ENCODE assay signal across 10 mouse cellular contexts in genomic region chr1:157446325-157446724, GRCm38 (mm10). TPM values are rescaled to one million over a fixed set of nuclear protein-coding genes. Genes with fewer than 3 reads are reported as not detected.
DNase-seq lines count a peak whose midpoint lies in the region; ATAC-seq and TF ChIP-seq lines count a peak whose summit lies in the region.
"Had no signal": no experiment of that assay in that cellular context is flagged by ENCODE, and none has a peak within 500 bp of the region (broad histone marks: within the 10 kb centered on the region; RNA-seq: fewer than 3 reads in every experiment).

No protein-coding gene starts in this region.

- H3K27ac ChIP-seq in thymus, adult 2 months (ENCODE audit: control insufficient read depth, insufficient read depth, low read length): no peak overlapping the region
- H3K27ac ChIP-seq in lung, embryonic 14.5 days (ENCODE audit: low read depth): no peak overlapping the region
- H3K27ac ChIP-seq: embryonic facial prominence, embryonic 15.5 days; liver, embryonic 15.5 days had no signal

- TF ChIP-seq POLR2A in thymus, adult 2 months (IDR thresholded peaks at IDR 0.05; ENCODE audit: control insufficient read depth, extremely low read depth, insufficient read depth, low read length, poor library complexity): no peak

- no peak for TF ChIP-seq CTCF in thymus, adult 2 months (IDR thresholded peaks at IDR 0.05; ENCODE audit: borderline replicate concordance, control insufficient read depth, extremely low read depth, insufficient read depth, low read length, poor library complexity)
- peak; percentile 58 for TF ChIP-seq CTCF in lung, embryonic 14.5 days (IDR thresholded peaks at IDR 0.05; ENCODE audit: low read depth)

- no peaks in the 10 kb centered on the region for H3K4me1 ChIP-seq in thymus, adult 2 months (replicated peaks; ENCODE audit: control insufficient read depth, insufficient read depth, low read length)
- peaks cover 4% of the 10 kb centered on the region; the same call in 1 of the 2 replicates for H3K4me1 ChIP-seq in lung, embryonic 14.5 days (ENCODE audit: insufficient read depth)

- WGBS in thymus, adult 2 months: 44% methylated on average over 7 of the region's 7 CpGs
- 63% methylated on average over 7 of the region's 7 CpGs for WGBS in lung, embryonic 14.5 days

- no peaks in the 10 kb centered on the region for H3K36me3 ChIP-seq in thymus, adult 2 months (ENCODE audit: control insufficient read depth, insufficient read depth, low read length)
- H3K36me3 ChIP-seq in lung, embryonic 14.5 days (ENCODE audit: insufficient read depth): no peaks in the 10 kb centered on the region
- no peaks in the 10 kb centered on the region for H3K36me3 ChIP-seq in splenic B cell, adult 2 months (ENCODE audit: control insufficient read depth, insufficient read depth, low read length, poor library complexity, severe bottlenecking)
- H3K36me3 ChIP-seq: embryonic facial prominence, embryonic 15.5 days; liver, embryonic 15.5 days had no signal

- DNase-seq in thymus, adult 2 months: peak; percentile 21
- DNase-seq in thymus, adult 18-20 months: no peak
- DNase-seq in adrenal gland, postnatal 36 days: peak; percentile 76 to 85
- DNase-seq in gastrocnemius, adult 18-20 months (ENCODE audit: low spot score): peak; percentile 65
- peak; percentile 80 for DNase-seq in kidney, postnatal 14 days
- DNase-seq in lung, embryonic 14.5 days: peak; percentile 69
- DNase-seq in splenic B cell, adult 2 months (ENCODE audit: low read depth, low spot score): peak; percentile 28
- DNase-seq in neural tube, embryonic 10.5 days (ENCODE audit: extremely low spot score, low spot score): no peak

- no peak overlapping the region for H3K9ac ChIP-seq in lung, embryonic 14.5 days
- H3K9ac ChIP-seq: embryonic facial prominence, embryonic 15.5 days; liver, embryonic 15.5 days had no signal

- H3K4me3 ChIP-seq in thymus, adult 2 months (ENCODE audit: control insufficient read depth, insufficient read depth, low read length): no peak overlapping the region
- no peak overlapping the region for H3K4me3 ChIP-seq in lung, embryonic 14.5 days (ENCODE audit: low read depth, low read length)
- H3K4me3 ChIP-seq: embryonic facial prominence, embryonic 15.5 days; liver, embryonic 15.5 days had no signal

- no peak for ATAC-seq in lung, embryonic 14.5 days (ENCODE audit: insufficient read depth)

- H3K4me2 ChIP-seq in lung, embryonic 14.5 days: no peak overlapping the region
- H3K4me2 ChIP-seq: embryonic facial prominence, embryonic 15.5 days; liver, embryonic 15.5 days had no signal

- H3K9me3 ChIP-seq in lung, embryonic 14.5 days (ENCODE audit: low read depth, low read length): no peaks in the 10 kb centered on the region
- H3K9me3 ChIP-seq: embryonic facial prominence, embryonic 15.5 days; liver, embryonic 15.5 days had no signal

- H3K27me3 ChIP-seq in thymus, adult 2 months (ENCODE audit: control insufficient read depth, insufficient read depth, low read length): no peaks in the 10 kb centered on the region
- 0 out of 2 replicates have a peak, but pooled peaks cover 5% of the 10 kb centered on the region for H3K27me3 ChIP-seq in lung, embryonic 14.5 days (ENCODE audit: insufficient read depth, low read length)
- H3K27me3 ChIP-seq in splenic B cell, adult 2 months (ENCODE audit: control insufficient read depth, insufficient read depth, low read length, poor library complexity, severe bottlenecking): no peaks in the 10 kb centered on the region

RNA-seq across cellular contexts. Expression of gene Cryzl2, which starts 12.1 kb away (rescaled TPM):
- 6.6 and 8.4 TPM in 2 replicates for polyA plus RNA-seq in thymus, adult 2 months (2012; rRNA removed)
- total RNA-seq in adrenal gland, postnatal 36 days (2021): 10 to 100 TPM; 42.6 to 60.1 TPM
- total RNA-seq in gastrocnemius, adult 18-20 months (2021): under 1 TPM; 0.43 to 0.76 TPM
- 10.8 and 14.4 TPM in 2 replicates for polyA plus RNA-seq in lung, embryonic 14.5 days (2014; fragmentation: Nextera tagmentation; extraction: Ambion mirVana)

RNA-seq across cellular contexts. Expression of gene Rasal2, which starts 33.9 kb away (rescaled TPM):
- polyA plus RNA-seq in thymus, adult 2 months (2012; rRNA removed): 1.3 TPM in 2 replicates
- total RNA-seq in adrenal gland, postnatal 36 days (2021): 10 to 100 TPM; 13.3 to 16.9 TPM
- 1 to 10 TPM; 5.6 to 6.5 TPM for total RNA-seq in gastrocnemius, adult 18-20 months (2021)
- polyA plus RNA-seq in lung, embryonic 14.5 days (2014; fragmentation: Nextera tagmentation; extraction: Ambion mirVana): 10.3 TPM in 2 replicates

Comparison
In these comparisons a context has a peak if more than half of its experiments do, and no peak if none do; other contexts are left out.
1. DNase-seq: peak in thymus, adult 2 months (single experiment), adrenal gland, postnatal 36 days (2 of 2), gastrocnemius, adult 18-20 months (single experiment), kidney, postnatal 14 days (single experiment), lung, embryonic 14.5 days (single experiment) and splenic B cell, adult 2 months (single experiment); none in thymus, adult 18-20 months (0 of 2) and neural tube, embryonic 10.5 days (single experiment).
2. RNA of gene Cryzl2, which starts 12.1 kb away (total RNA-seq): 42.6 to 60.1 TPM in adrenal gland, postnatal 36 days; 0.43 to 0.76 TPM in gastrocnemius, adult 18-20 months; every median in the first group is over 10 times any median in the second.